Mouse (Mus musculus) layer of hippocampus, adult 11-12 months (tissue): ENCODE results near the gene Dynlt3.
"Not testable (repeated sequence)": the region's sequence is repeated elsewhere in the genome, so short reads cannot be mapped to it uniquely, and the experiment has no call there.

Experiments used
- DNase-seq: peaks from one replicate; pipeline ENCODE4 v3.0.0; 2022; ENCODE audit warnings: low spot score

Gene Dynlt3

GRCm38 (mm10) chrX:9662391-9663111, at the start of gene Dynlt3:
Dynlt3 (minus strand) TSS chrX:9663003.
- peak; percentile 66 for DNase-seq

GRCm38 (mm10) chrX:9699815-9700214, 37.0 kb upstream of the Dynlt3 start:
- DNase-seq, result no peak

- DNase-seq, result no peak
These were observed 33.2 kb upstream of the Dynlt3 start for GRCm38 (mm10) chrX:9695997-9696396.

- no peak for DNase-seq
These were observed 9.2 kb upstream of the Dynlt3 start for GRCm38 (mm10) chrX:9672040-9672439.

GRCm38 (mm10) chrX:9671418-9671817, 8.6 kb upstream of the Dynlt3 start:
- no peak for DNase-seq

DNA sequence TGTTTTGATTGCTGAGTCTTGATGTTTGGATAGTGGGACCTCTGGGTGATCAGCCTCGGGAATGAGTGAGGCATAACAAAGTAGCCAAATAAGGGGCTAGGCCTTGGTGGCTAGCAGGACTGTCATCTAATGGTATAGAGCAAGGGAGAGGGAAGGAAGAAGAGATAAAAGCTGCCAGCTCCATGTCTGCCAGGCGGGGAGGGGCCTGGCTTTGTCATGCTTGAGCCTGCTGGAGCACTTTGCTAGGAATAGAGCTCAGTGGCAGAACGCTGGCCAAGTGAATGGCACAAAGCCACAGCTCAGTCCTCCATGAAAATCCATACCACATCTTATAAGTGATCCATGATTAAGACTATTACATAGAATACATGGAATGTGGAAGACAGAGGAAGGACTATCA, 10.0 kb downstream of the Dynlt3 start:
- DNase-seq, result peak; percentile 3

GRCm38 (mm10) chrX:9640594-9640993, 22.2 kb downstream of the Dynlt3 start:
- not testable (repeated sequence) for DNase-seq

- DNase-seq, result peak; percentile 6
These were observed 22.7 kb downstream of the Dynlt3 start for GRCm38 (mm10) chrX:9640126-9640525.
